Mouse (Mus musculus): ENCODE results near the gene Arhgef3.

DNA sequence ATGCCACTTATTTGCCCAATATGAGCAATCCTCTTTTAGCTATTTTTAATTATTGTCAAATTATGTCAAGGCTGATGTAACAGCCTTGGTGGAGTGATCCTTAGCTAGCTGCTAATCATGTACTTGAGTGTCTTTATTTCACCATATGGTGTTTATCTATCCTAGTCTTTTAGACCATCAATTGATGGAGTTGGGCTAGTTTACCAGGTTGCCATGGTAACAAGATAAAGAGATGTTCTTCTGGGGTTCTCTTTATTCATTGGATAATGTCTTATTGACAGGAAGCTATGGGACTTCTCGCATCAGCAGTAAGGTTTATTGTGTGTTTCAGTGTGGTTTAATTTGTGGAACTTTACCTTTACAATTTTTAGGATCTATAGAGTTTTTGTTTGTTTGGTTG lies 151.9 kb downstream of the Arhgef3 start:
- TF ChIP-seq POLR2A (IDR thresholded peaks at IDR 0.05; ENCODE audit: low read depth, low read length) (no peak), CTCF (conservative IDR thresholded peaks at IDR 0.05; ENCODE audit: insufficient read depth, insufficient read length, low read depth, low read length) (no peak)
